Mouse (Mus musculus): ENCODE measurements around the gene Gm6525. TPM values are rescaled to one million over a fixed set of nuclear protein-coding genes. Genes with fewer than 3 reads are reported as not detected.

Gene Gm6525
- total RNA-seq, 2 experiments from 2014 or later: 0.47 TPM; not detected in 1

GRCm38 (mm10) chr3:84207366-84207765 lies 33.5 kb downstream of the Gm6525 start:
- no peak for ATAC-seq (replicated peaks; ENCODE audit: low FRiP score, low TSS enrichment, poor library complexity, severe bottlenecking)

- no peak for ATAC-seq (replicated peaks; ENCODE audit: low FRiP score, low TSS enrichment, poor library complexity, severe bottlenecking)
Observed at GRCm38 (mm10) chr3:84208475-84208874, 34.6 kb downstream of the Gm6525 start.

DNA sequence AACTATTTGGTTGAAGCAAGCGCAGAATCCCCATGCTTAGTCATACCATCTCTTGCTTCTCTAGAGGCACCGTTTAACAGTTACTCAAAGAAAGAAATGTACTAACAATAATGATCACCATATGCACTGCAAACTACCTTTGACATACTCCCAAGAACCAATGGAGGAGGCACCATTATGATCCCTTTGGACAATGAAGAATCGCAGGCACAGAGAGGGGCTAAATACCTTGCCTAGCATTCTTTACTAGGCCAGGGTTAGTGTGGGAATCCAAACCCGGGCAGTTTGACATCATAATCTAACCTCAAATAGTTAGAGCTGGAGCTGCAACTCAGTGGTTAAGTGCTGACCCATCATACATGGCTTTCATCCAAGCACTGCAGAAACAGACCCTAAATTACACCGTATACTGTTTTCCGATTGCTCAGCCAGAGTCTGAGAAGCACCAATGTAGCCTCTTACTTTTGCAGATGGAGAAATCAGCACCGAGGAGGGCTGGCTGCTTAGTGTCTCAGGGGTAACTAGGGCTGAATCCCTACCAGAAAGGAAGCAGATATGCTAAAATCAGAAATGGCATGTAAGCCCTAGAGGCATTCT lies 35.1 kb downstream of the Gm6525 start:
- no peak for ATAC-seq (replicated peaks; ENCODE audit: low FRiP score, low TSS enrichment, poor library complexity, severe bottlenecking)

DNA sequence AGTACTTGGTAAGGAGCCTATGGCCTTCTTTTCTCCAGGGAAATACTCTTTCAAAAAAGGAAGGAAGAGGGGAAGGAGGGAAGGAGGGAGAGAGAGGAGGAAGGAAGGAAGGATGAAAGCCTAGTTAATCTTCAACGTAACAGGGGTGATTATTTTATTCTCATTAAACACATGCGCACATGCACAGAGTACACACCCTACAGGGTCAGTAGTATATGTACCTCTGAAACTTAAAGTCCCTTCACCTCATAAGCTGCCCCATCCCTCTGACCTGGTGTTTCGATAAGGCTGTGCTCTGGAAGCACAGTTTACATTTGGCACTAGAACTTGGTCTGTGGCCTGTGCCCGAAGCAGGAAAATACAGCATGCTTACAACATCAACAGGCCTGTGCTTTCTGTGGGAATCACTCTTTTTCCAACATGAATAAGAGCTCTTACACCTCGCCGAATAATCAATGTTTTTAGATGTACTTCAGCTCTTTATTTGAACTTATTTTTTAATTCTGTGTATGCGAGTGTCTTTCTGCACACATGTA lies 37.5 kb downstream of the Gm6525 start:
- no peak for ATAC-seq (replicated peaks; ENCODE audit: low FRiP score, low TSS enrichment, poor library complexity, severe bottlenecking)

DNA sequence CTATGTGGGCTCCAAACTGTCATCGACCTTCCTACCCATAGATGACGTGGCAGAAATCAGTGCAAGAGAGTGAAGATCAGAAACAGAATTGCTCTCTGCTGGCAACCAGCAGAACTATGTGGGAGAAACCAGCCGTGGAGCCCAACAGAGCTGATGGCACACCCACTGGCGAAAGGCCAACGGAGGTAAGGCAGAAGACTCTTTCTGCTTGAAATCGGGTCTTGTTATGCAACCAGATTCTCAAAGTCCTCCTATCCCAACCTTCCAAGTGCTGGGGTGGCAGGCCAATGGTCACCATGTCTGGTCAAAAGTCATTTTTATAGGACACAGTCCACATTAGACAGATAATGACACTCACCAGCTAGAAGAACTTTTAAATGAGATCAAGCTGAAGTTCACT lies 40.6 kb downstream of the Gm6525 start:
- ATAC-seq (replicated peaks; ENCODE audit: low FRiP score, low TSS enrichment, poor library complexity, severe bottlenecking): no peak

- no peak for ATAC-seq (replicated peaks; ENCODE audit: low FRiP score, low TSS enrichment, poor library complexity, severe bottlenecking)
Observed at GRCm38 (mm10) chr3:84215253-84215652, 41.3 kb downstream of the Gm6525 start.

DNA sequence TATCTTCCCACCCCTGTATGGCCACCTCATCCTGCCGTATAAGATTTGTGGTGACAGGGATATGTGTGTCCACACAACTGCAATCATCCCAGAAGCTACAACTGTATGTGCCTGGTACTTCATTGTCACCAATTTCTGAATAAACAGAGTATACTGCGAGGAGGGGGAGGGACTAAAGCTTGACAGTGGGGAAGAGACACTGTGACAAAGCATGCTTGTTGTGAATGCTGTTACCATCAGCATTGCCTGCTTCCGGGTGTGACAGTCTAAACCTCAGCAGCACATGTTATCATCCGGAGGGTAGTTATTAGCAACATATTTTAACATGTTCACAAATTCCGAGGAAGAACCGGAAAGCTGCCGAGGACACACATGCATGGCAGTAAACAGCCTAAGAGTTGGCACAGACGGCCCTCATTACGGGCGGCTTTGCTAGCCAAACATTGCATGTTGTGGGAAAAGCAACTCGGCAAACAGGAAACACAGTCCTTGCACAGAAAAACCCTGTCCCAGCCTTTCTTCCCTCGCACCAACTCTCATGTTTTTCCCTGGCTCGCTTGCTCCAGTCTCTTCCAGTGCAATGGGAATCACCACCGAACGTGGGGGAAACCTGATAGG lies 41.9 kb downstream of the Gm6525 start:
- no peak for ATAC-seq (replicated peaks; ENCODE audit: low FRiP score, low TSS enrichment, poor library complexity, severe bottlenecking)

- no peak for ATAC-seq (replicated peaks; ENCODE audit: low FRiP score, low TSS enrichment, poor library complexity, severe bottlenecking)
Observed at GRCm38 (mm10) chr3:84217118-84217960, 43.4 kb downstream of the Gm6525 start.

DNA sequence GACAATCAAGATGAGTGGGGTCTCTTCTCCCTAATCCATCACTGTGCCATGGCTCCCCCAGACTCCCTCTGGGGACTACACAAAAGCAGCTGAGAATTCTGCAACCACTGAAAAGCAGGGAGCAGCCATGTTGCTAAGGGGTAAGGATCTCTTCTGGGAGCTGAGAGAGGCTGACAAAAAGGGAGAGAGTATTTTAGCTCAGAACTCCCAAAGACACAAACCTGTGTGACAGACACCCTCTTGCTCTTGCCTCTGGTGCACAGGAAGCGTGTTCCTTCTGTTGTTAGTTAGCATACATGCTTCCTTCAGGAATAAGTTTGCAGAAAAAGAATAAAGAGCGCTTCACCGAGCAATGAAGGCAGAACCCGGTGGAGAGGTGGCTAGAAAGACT lies 44.1 kb downstream of the Gm6525 start:
- no peak for ATAC-seq (replicated peaks; ENCODE audit: low FRiP score, low TSS enrichment, poor library complexity, severe bottlenecking)

DNA sequence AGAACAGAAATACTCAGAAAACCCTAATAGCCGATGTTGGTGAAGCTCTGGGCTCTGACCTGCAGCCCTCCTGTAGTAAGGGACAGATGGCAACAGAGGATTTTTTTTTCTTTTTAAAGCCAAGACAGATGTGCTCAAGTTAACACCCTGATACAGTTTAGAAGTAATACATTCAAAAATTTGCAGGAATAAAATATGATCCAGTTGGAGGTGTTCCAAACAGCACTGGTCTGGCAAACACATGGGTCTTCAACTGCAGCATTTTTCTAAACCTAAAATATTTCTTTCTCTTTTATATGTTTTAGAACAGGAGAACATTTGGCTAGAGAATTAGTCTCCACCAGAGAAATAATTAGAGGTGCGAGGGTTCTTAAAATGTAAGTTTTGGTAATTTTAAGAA lies 44.6 kb downstream of the Gm6525 start:
- no peak for ATAC-seq (replicated peaks; ENCODE audit: low FRiP score, low TSS enrichment, poor library complexity, severe bottlenecking)

DNA sequence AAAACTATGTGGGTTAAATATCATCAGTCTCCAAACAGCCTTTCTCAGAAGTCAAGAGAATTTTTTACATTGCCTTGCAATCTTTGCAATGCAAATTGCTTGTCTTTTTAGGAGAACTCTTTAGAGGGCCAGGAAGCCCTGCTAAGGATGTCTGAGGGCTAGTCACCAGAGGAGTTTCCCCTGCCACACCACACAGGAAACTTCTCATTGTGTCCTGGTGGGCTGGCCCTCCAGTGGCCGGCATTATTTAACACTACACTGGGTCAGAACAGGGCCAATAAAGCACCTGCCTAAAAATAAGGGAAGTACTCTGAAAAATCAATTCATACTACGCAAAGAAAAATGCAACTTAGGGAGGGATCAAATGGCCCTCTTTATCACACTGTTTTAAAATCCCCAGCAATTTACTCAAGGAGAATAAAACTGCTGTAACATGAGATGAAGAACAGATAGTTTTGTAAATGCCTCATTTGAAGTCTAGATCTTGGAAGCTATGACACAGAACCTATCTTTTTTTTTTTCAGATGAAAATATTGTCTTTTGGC lies 45.3 kb downstream of the Gm6525 start:
- ATAC-seq (replicated peaks; ENCODE audit: low FRiP score, low TSS enrichment, poor library complexity, severe bottlenecking): no peak

GRCm38 (mm10) chr3:84219720-84220273 lies 45.9 kb downstream of the Gm6525 start:
- no peak for ATAC-seq (replicated peaks; ENCODE audit: low FRiP score, low TSS enrichment, poor library complexity, severe bottlenecking)

DNA sequence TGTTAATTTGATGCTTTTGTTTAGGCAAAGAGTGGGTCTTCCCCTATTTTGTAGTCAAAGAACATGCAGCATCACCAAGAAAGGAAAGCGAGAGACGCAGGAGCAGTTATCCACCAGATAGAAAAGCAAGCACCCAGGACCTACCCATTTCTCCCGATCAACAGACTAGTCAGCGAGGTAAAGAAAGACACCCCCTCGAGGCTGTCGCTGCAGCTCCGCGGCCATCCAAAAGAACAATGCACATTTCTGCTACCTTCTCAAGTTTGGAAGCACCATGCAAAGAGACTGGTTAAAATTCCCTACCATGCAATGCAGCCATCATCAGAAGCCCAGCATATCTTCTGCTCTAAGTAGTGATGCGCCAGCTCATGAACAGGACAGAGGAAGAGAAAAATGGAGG lies 46.4 kb downstream of the Gm6525 start:
- ATAC-seq (replicated peaks; ENCODE audit: low FRiP score, low TSS enrichment, poor library complexity, severe bottlenecking): no peak

DNA sequence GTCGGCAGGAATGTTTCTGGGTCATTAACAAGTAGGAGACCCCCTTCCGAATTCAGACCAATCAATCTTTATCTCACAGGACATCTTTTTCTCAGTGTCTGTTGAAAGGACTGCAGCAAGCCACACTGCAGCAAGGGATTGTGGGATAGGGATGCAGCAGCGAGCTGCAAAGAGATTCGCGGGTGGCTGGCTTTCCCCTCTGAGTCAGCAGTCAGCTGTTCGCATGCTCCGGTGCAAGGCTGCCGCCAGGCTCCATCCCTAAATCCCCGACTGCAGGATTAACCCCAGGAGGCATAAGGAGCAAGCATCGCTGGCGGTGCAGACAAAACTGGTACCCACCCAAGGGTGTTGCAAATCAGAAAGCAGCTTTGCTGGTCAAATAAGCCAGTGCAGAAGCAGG lies 46.8 kb downstream of the Gm6525 start:
- ATAC-seq (replicated peaks; ENCODE audit: low FRiP score, low TSS enrichment, poor library complexity, severe bottlenecking): no peak

Other genes starting within 250 kb of the Gm6525 start
- 103 and 106 TPM in 2 replicates for gene Tmem131l, start 133.9 kb upstream of the Gm6525 start, total RNA-seq (2014; fragmentation: Nextera tagmentation)
- gene Tmem131l, start 133.9 kb upstream of the Gm6525 start, total RNA-seq (2017): 32.7 and 42.1 TPM in 2 replicates
- 19.3 and 27.9 TPM in 2 replicates for gene Mnd1, start 18.3 kb upstream of the Gm6525 start, total RNA-seq (2014; fragmentation: Nextera tagmentation)
- 36.5 and 47.5 TPM in 2 replicates for gene Mnd1, start 18.3 kb upstream of the Gm6525 start, total RNA-seq (2017)
- gene Trim2, start 132.8 kb downstream of the Gm6525 start, total RNA-seq (2014; fragmentation: Nextera tagmentation): 9.3 and 12.1 TPM in 2 replicates
- gene Trim2, start 132.8 kb downstream of the Gm6525 start, total RNA-seq (2017): 4.9 and 6.1 TPM in 2 replicates